Mouse (Mus musculus) midbrain, embryonic 16.5 days (tissue): ENCODE measurements around the gene Cstb. TPM values are rescaled to one million over a fixed set of nuclear protein-coding genes. Genes with fewer than 3 reads are reported as not detected.

Experiments used
- ATAC-seq: fragments of 200-750 bp; cut with Nextera tagmentation; 2 replicates; pipeline ENCODE4 v1.8.0; 2017; ENCODE audit warnings: moderate TSS enrichment
- H3K27ac ChIP-seq: fragments of 300-500 bp; sonication (generic); 2 replicates; pipeline ENCODE4 v1.5.1; 2014; ENCODE audit warnings: mild to moderate bottlenecking, low read length, mixed read lengths
- H3K27me3 ChIP-seq: fragments of 300-500 bp; sonication (generic); 2 replicates; pipeline ENCODE4 v1.6.1; 2014; ENCODE audit warnings: low read depth, low read length, mixed read lengths; ENCODE audit not compliant: control insufficient read depth, insufficient read depth
- H3K36me3 ChIP-seq: fragments of 300-500 bp; sonication (generic); 2 replicates; pipeline ENCODE4 v1.6.1; 2014; ENCODE audit warnings: mild to moderate bottlenecking, low read length, moderate library complexity, mixed read lengths; ENCODE audit not compliant: control insufficient read depth, insufficient read depth
- H3K4me1 ChIP-seq: fragments of 300-500 bp; sonication (generic); 2 replicates; pipeline ENCODE4 v1.6.1; 2014; ENCODE audit warnings: mild to moderate bottlenecking, low read length, mixed read lengths; ENCODE audit not compliant: control insufficient read depth, insufficient read depth
- H3K4me2 ChIP-seq: fragments of 300-500 bp; sonication (generic); 2 replicates; pipeline ENCODE4 v1.6.1; 2014; ENCODE audit warnings: mild to moderate bottlenecking, low read length, mixed read lengths
- H3K4me3 ChIP-seq: fragments of 300-500 bp; sonication (generic); 2 replicates; pipeline ENCODE4 v1.5.1; 2014; ENCODE audit warnings: low read depth, mild to moderate bottlenecking, low read length, moderate library complexity, mixed read lengths
- H3K9ac ChIP-seq: fragments of 300-500 bp; sonication (generic); 2 replicates; pipeline ENCODE4 v1.6.1; 2014; ENCODE audit warnings: low read depth, low read length, mixed read lengths
- H3K9me3 ChIP-seq: fragments of 300-500 bp; sonication (generic); replicated peaks from 2 replicates; pipeline ENCODE4 v1.6.1; 2014; ENCODE audit warnings: mild to moderate bottlenecking, low read length, mixed read lengths; ENCODE audit not compliant: control insufficient read depth, poor library complexity, severe bottlenecking
- WGBS: fragments of 180-500 bp; shearing (Covaris S2); extraction: QIAGEN DNeasy Blood & Tissue Kit; methylation state at CpG from one replicate; pipeline ENCODE4 v1.1.7; 2014; 5-methylcytosine and 5-hydroxymethylcytosine counted together
- polyA plus RNA-seq: library from polyadenylated mRNA; unstranded; fragments of >200 nt; fragmentation: Nextera tagmentation; extraction: Ambion mirVana; gene quantifications from 2 replicates; pipeline ENCODE4 v1.2.1, GENCODE M21; 2015

The Cstb gene
- polyA plus RNA-seq, 1 experiment from 2014 or later = 90.7 TPM

- 3% methylated on average over 17 of the region's 17 CpGs for WGBS
- Histone ChIP-seq H3K4me1 (peaks cover 17% of the 10 kb centered on the region), H3K36me3 (peaks cover 6% of the 10 kb centered on the region; the same call in 1 of the 2 replicates), H3K9me3 (no peaks in the 10 kb centered on the region), H3K4me3 (peak overlapping the region; percentile 16), H3K9ac (peak overlapping the region; percentile 56), H3K27me3 (peaks cover 12% of the 10 kb centered on the region), H3K4me2 (peak overlapping the region; percentile 45), H3K27ac (peak overlapping the region; percentile 86)
- ATAC-seq = peak; percentile 88
Observed at GRCm38 (mm10) chr10:78395819-78396624, 29.4 kb upstream of the Cstb start.

GRCm38 (mm10) chr10:78396625-78396885, 28.9 kb upstream of the Cstb start:
- ATAC-seq = peak; percentile 36; the same call in 1 of the 2 replicates
- H3K4me1 ChIP-seq = peaks cover 17% of the 10 kb centered on the region
- H3K36me3 ChIP-seq = peaks cover 12% of the 10 kb centered on the region
- peak overlapping the region; percentile 16 for H3K4me3 ChIP-seq
- H3K27ac ChIP-seq = peak overlapping the region; percentile 60
- peak overlapping the region; percentile 48 for H3K9ac ChIP-seq
- peaks cover 10% of the 10 kb centered on the region for H3K27me3 ChIP-seq
- peak overlapping the region; percentile 45 for H3K4me2 ChIP-seq
- no peaks in the 10 kb centered on the region for H3K9me3 ChIP-seq
- WGBS = 59% methylated on average over 4 of the region's 4 CpGs

GRCm38 (mm10) chr10:78399090-78399657, 26.3 kb upstream of the Cstb start:
- 32% methylated on average over 17 of the region's 17 CpGs for WGBS
- peaks cover 36% of the 10 kb centered on the region for H3K36me3 ChIP-seq
- H3K9me3 ChIP-seq = no peaks in the 10 kb centered on the region
- H3K27me3 ChIP-seq = no peaks in the 10 kb centered on the region
- H3K4me3 ChIP-seq = no peak overlapping the region
- ATAC-seq = no peak
- H3K27ac ChIP-seq = peak overlapping the region; percentile 47; the same call in 1 of the 2 replicates
- H3K4me2 ChIP-seq = no peak overlapping the region
- peaks cover 17% of the 10 kb centered on the region for H3K4me1 ChIP-seq
- H3K9ac ChIP-seq = peak overlapping the region; percentile 41; the same call in 1 of the 2 replicates

DNA sequence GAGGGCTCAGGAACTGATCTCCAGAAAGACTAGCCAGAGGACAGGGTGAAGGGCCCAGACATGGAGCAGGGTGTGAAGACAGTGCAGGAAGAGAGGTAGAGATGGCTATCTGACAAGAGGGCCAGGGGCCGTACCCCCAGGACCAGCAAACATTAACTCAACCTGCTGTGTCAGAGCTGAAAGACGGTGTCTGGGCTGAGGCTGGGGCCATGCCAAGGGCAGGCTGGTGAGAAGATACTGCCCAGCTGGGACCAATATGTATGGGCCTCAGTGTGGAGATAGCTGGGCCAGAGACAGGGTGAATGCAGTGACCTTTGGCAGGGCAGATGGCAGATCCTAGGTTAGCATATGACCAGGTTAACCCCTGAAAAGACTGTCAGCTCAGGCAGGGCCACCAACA, 24.3 kb upstream of the Cstb start:
- no peak overlapping the region for H3K27ac ChIP-seq
- no peak overlapping the region for H3K4me2 ChIP-seq
- no peaks in the 10 kb centered on the region for H3K9me3 ChIP-seq
- peaks cover 10% of the 10 kb centered on the region for H3K4me1 ChIP-seq
- no peak for ATAC-seq
- 91% methylated on average over 2 of the region's 2 CpGs for WGBS
- no peak overlapping the region for H3K4me3 ChIP-seq
- H3K9ac ChIP-seq = no peak overlapping the region
- peaks cover 50% of the 10 kb centered on the region for H3K36me3 ChIP-seq
- no peaks in the 10 kb centered on the region for H3K27me3 ChIP-seq

DNA sequence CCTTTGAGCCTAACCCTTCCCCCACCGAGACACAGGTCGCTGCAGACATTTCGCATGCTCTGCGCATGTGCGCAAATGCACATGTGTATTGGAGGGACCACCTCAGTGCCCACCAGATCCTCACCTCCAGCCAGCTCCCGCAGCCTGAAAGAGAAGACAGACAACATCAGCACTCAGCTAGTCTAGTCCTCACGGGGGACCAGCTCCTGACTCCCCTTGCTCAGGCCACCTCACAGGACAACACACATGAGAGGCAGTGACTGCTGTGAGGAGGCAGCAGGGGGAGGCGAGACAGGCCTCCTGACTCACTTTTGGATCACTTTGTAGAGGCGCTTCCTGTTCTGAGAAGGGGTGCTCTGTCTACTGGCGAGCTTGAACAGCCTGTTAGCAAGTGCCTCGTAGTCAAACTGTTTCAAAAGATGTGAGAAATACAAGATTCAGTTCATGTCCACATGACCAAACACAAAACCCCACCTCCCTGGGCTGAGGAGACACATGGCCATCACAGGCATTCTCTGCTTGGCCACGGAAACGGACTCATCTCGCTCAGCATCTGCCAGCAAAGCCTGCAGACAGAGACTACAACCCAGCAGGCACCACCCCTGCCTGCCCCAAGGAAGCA, 23.1 kb upstream of the Cstb start:
- Histone ChIP-seq H3K27ac (no peak overlapping the region), H3K9me3 (no peaks in the 10 kb centered on the region), H3K4me1 (peaks cover 4% of the 10 kb centered on the region; the same call in 1 of the 2 replicates), H3K9ac (no peak overlapping the region), H3K4me3 (no peak overlapping the region), H3K27me3 (no peaks in the 10 kb centered on the region), H3K4me2 (no peak overlapping the region), H3K36me3 (peaks cover 55% of the 10 kb centered on the region)
- WGBS = 91% methylated on average over 14 of the region's 14 CpGs
- no peak for ATAC-seq

DNA sequence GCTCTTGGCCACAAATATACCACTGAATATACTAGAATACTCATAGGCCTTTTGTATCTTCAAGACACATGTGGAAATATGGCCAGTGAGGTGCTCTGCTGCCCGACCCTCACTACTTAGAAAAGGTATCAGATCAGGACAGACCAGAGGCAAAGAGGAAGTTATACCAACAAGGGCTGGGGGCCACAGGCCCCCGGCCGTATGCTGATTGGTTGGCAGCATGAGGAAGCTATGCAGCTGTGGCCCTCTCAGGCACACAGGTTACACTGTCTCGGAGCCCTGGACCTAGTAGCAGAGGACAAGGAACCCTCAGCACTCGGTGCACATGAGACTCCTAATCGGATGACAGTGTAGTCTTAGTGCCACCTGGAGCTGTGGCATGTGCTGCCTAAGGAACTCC, 19.3 kb upstream of the Cstb start:
- no peak overlapping the region for H3K27ac ChIP-seq
- no peaks in the 10 kb centered on the region for H3K9me3 ChIP-seq
- H3K4me3 ChIP-seq = no peak overlapping the region
- H3K9ac ChIP-seq = no peak overlapping the region
- H3K27me3 ChIP-seq = no peaks in the 10 kb centered on the region
- H3K4me2 ChIP-seq = no peak overlapping the region
- peaks cover 3% of the 10 kb centered on the region; the same call in 1 of the 2 replicates for H3K4me1 ChIP-seq
- WGBS = 92% methylated on average over 6 of the region's 6 CpGs
- no peak for ATAC-seq
- H3K36me3 ChIP-seq = peaks cover 73% of the 10 kb centered on the region

- no peak overlapping the region for H3K4me3 ChIP-seq
- H3K27me3 ChIP-seq = no peaks in the 10 kb centered on the region
- H3K4me1 ChIP-seq = peaks cover 11% of the 10 kb centered on the region
- no peak overlapping the region for H3K9ac ChIP-seq
- H3K9me3 ChIP-seq = no peaks in the 10 kb centered on the region
- H3K36me3 ChIP-seq = peaks cover 64% of the 10 kb centered on the region
- no peak for ATAC-seq
- WGBS = 94% methylated on average over 4 of the region's 4 CpGs
- no peak overlapping the region for H3K27ac ChIP-seq
- H3K4me2 ChIP-seq = no peak overlapping the region
Observed at GRCm38 (mm10) chr10:78407132-78407531, 18.3 kb upstream of the Cstb start.

GRCm38 (mm10) chr10:78409035-78409788, 16.3 kb upstream of the Cstb start:
- Histone ChIP-seq H3K27ac (no peak overlapping the region), H3K9ac (no peak overlapping the region), H3K4me2 (no peak overlapping the region), H3K36me3 (peaks cover 45% of the 10 kb centered on the region), H3K27me3 (no peaks in the 10 kb centered on the region), H3K9me3 (no peaks in the 10 kb centered on the region), H3K4me3 (no peak overlapping the region), H3K4me1 (peaks cover 14% of the 10 kb centered on the region)
- WGBS = 92% methylated on average over 9 of the region's 9 CpGs
- ATAC-seq = no peak
